Mouse (Mus musculus) mouse embryonic stem cell (cell line): ENCODE data around the gene Skap2.

ENCODE experiments used
- in situ Hi-C, 2 experiments: fragments of 300-500 bp; cut with MboI; formaldehyde crosslinking; loops; 1 replicate in 1 of 2; 3 replicates in 1 of 2; pipeline ENCODE4 v1.14.3; 2019 to 2020; ENCODE audit warnings: low sequenced_read_pairs in 2 of 2, low pct_unique_long_range_greater_than_20kb in 1 of 2, mixed read lengths in 1 of 2; ENCODE audit not compliant: unreplicated experiment in 1 of 2

Gene Skap2

DNA sequence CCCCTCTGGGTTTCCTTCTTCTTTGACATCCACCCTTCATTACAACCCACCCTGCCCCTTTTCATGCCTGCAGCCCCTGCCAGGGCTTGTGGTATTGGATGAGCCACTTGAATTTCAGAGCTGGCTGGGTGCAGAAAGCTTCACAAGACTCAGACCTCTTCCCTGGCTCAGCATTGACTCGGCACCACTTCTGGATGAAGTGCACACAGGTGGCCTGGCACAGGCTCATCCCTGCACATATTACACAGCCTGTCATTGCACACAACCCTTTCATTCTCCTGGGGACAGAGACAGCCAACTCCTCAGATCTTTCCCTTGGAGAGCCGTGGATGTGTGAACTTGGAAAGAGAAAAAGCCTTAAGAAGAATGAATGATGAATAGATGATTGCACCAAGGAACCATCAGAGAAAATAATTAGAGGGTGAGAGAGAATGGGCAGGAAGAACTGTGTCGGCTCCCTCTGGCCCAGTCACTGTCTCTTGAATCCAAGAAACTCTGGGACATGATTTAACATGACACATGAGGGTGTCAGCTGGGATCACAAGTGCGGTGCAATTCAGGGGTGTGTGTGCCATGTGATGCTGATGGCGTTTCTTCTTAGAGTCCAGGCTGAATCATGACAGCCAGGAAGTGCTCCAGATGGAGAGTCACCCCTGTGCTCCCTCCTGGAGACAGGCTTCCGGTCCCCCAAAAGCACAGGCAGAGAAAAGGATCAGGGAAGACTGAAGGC is 195.3 kb downstream of the Skap2 start:
- in situ Hi-C loops = no loop called here

DNA sequence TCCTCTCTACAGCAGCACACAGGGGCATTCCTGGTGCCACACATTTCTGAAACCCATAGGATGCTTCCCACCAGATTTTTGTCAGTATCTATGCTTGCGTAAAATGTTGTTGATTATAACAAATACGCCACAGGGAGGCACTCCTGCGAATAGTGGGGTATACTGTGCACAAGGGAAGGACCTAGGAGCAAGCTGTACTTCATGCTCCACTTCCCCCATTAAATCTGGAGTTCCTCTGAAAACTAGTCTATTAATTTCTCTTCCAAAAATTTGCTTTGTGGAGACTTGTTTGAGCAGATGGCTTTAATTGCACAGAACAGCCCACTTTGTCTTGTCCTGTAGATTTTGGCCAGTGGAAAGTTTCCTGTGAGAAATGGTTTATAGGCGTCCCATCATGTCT is 201.4 kb downstream of the Skap2 start:
- in situ Hi-C loops = no loop called here

DNA sequence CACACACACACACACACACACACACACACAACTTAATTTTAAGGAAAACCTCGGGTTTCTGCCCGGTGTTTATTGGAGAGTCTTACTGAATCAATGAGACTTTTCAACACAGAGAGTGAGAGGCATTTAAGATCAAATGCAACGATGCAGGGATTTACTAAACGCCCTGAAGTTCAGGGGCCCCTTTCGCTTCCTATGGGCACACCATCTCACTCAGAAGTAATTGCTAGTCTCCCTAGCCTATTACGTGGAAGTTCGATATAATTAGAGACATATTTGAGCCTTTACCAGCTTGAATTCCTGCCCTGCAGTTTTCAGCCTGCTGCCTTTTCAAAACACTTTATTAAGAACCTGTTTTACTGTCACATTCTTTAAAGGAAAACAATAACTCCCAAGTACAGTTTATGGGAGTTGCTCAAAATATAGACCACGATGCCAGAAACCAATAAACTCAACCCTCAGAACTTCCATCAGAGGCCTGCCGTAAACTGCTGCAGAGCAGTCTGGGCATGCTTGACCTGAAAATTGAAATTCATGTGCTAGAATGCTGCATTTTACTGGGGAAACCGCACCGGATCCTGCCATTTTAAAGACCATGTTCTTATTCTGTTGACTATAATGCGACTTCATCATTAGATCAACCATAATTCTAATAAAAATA is 203.1 kb downstream of the Skap2 start:
- in situ Hi-C loops = no loop called here

- in situ Hi-C loops = no loop called here
Observed at GRCm38 (mm10) chr6:51808011-51808410, 204.3 kb downstream of the Skap2 start.
